Mouse (Mus musculus): Measurements from ENCODE around the gene Bola1. TPM values are rescaled to one million over a fixed set of nuclear protein-coding genes. Genes with fewer than 3 reads are reported as not detected.
"Not testable (repeated sequence)": the region's sequence is repeated elsewhere in the genome, so short reads cannot be mapped to it uniquely, and the experiment has no call there.

Bola1 gene
- total and polyA plus RNA-seq, 3 experiments = 22.6 to 36.0 (median 28.7) TPM

DNA sequence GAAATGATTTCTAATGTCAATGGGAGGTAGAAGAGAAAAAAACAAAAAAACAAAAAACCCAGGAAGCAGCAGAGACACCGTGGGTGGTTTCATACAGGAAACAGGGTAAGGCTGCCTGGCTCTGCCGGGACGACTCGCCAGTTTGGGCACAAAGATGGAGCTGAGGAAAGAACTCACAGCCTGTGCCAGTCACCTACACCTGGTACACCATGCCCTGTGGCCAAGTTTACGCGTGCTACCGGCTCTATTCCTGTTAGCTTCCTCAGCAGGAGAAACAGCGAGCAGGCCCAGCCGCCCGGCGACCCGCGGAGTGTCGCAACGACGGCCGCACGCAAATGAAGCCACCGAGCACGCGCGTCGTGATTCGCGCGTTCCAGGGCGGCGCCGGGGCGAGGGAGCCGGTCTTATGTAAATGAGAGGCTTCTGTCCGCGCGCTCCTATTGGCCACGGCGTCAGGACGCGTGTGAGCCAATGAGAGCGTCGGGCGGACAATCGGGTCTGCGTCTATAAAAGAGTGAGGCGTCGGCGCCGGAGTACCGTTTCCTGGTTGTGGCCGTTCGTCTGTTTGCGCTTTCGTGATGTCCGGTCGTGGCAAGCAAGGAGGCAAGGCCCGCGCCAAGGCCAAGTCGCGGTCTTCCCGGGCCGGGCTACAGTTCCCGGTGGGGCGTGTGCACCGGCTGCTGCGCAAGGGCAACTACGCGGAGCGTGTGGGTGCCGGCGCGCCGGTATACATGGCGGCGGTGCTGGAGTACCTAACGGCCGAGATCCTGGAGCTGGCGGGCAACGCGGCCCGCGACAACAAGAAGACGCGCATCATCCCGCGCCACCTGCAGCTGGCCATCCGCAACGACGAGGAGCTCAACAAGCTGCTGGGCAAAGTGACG is 25.7 kb upstream of the Bola1 start, which contains the start of gene Hist2h2aa1:
Gene Hist2h2aa1, plus strand, starts transcription at position 495 of the 884 bp plus-strand sequence.
- H3K79me2 ChIP-seq (replicated peaks; ENCODE audit: control insufficient read depth, insufficient read depth, low read length); H3K27me3 ChIP-seq (ENCODE audit: control insufficient read depth, insufficient read depth, low read length); H3K36me3 ChIP-seq (ENCODE audit: control insufficient read depth, insufficient read depth, low read length); intact Hi-C loops (cut with DNase I); H3K4me1 ChIP-seq (ENCODE audit: control insufficient read depth, insufficient read depth, low read length): not testable (repeated sequence)
- peak within 1 kb of the TSS; percentile 100 for H3K27ac ChIP-seq
- peak; percentile 92 to 93 for DNase-seq
- peak within 1 kb of the TSS; percentile 87 for H3K4me3 ChIP-seq
- peak within 1 kb of the TSS; percentile 93 for H3K9ac ChIP-seq (ENCODE audit: low read depth, low read length)
- TF ChIP-seq EP300 (IDR thresholded peaks at IDR 0.05; ENCODE audit: insufficient read depth, low read depth, low read length) (peak; percentile 39; the same call in 1 of the 2 replicates), POLR2A (IDR thresholded peaks at IDR 0.05; ENCODE audit: insufficient read depth, low read depth, low read length) (peak; percentile 91)
- under 1% methylated on average over 41 of the region's 88 CpGs for WGBS

DNA sequence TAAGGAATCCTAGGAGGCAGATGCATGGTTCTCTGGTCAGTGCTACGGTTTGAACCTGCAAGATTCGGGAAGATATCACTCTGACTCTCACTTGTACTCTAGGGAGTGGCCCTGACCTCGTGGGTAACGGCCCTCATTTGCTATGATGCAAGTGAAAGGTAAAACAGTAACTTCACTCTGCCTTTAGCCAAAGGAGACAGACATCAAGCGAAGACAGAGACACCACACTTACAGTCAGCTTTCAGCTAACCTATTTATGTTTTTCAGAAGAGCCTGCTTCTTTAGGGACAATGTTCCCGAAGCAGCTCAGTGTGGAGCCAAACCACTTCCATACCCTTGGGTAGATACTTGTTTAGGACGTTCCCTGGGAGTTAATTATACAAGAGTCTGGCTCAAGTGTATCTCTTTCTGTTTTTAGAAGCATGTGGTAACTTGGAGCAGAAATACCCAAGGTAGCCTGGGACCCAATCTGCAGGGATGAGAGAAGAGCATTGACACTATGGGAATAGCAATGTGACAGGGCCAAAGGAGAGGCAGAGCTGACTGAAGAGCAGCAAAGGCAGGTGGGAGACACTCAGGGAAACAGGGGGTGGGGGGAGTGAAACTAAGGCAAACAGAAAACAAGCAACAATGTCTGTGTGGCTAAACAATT is 24.5 kb upstream of the Bola1 start:
- no peaks in the 10 kb centered on the region for H3K79me2 ChIP-seq (replicated peaks; ENCODE audit: control insufficient read depth, insufficient read depth, low read length)
- H3K9ac ChIP-seq (ENCODE audit: low read depth, low read length) = peak overlapping the region; percentile 72
- H3K27me3 ChIP-seq (ENCODE audit: control insufficient read depth, insufficient read depth, low read length) = no peaks in the 10 kb centered on the region
- intact Hi-C loops (cut with DNase I) = loop anchor here (2.0 kb wide), 1 partner anchor 19 kb away; the partner anchor contains the start of gene Hist2h4
- H3K36me3 ChIP-seq (ENCODE audit: control insufficient read depth, insufficient read depth, low read length) = peaks cover 10% of the 10 kb centered on the region
- WGBS = 66% methylated on average over 7 of the region's 7 CpGs
- H3K4me1 ChIP-seq (ENCODE audit: control insufficient read depth, insufficient read depth, low read length) = peaks cover 9% of the 10 kb centered on the region
- no peak overlapping the region; the same call in none of the 2 replicates for H3K4me3 ChIP-seq
- H3K27ac ChIP-seq = peak overlapping the region; percentile 100
- peak in 1 of 2 experiments; percentile 24 for DNase-seq
- no peak for TF ChIP-seq EP300 (IDR thresholded peaks at IDR 0.05; ENCODE audit: insufficient read depth, low read depth, low read length)
- TF ChIP-seq POLR2A (IDR thresholded peaks at IDR 0.05; ENCODE audit: insufficient read depth, low read depth, low read length) = peak; percentile 10; the same call in 1 of the 2 replicates

DNA sequence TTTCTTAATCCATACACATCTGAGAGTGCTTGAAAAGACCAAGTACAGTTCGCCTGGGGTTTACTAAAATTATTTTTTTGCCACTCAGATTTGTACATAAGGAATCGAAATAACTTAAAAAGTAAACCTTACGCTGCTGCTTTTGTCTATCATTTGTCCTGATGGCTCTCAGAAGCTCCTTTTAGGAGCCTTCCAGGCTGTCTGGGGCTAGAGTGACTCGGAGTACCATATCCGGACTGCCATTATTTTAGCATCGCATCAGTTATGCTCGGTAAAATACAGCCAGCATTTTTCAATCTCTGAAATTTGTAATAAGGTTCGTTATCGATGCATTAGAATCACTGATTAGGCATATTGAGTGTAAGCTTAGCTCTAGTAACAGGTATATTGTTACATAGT is 21.3 kb upstream of the Bola1 start:
- Histone ChIP-seq H3K4me1 (ENCODE audit: control insufficient read depth, insufficient read depth, low read length) (peaks cover 9% of the 10 kb centered on the region), H3K79me2 (replicated peaks; ENCODE audit: control insufficient read depth, insufficient read depth, low read length) (no peaks in the 10 kb centered on the region), H3K27ac (peak overlapping the region; percentile 89), H3K27me3 (ENCODE audit: control insufficient read depth, insufficient read depth, low read length) (no peaks in the 10 kb centered on the region), H3K4me3 (peak overlapping the region; percentile 44), H3K9ac (ENCODE audit: low read depth, low read length) (no peak overlapping the region), H3K36me3 (ENCODE audit: control insufficient read depth, insufficient read depth, low read length) (peaks cover 8% of the 10 kb centered on the region)
- no peak for DNase-seq
- TF ChIP-seq POLR2A (IDR thresholded peaks at IDR 0.05; ENCODE audit: insufficient read depth, low read depth, low read length) (no peak), CTCF (IDR thresholded peaks at IDR 0.05) (no peak), EP300 (IDR thresholded peaks at IDR 0.05; ENCODE audit: insufficient read depth, low read depth, low read length) (no peak)
- intact Hi-C loops (cut with DNase I) = no loop called here
- WGBS = 79% methylated on average over 9 of the region's 9 CpGs

DNA sequence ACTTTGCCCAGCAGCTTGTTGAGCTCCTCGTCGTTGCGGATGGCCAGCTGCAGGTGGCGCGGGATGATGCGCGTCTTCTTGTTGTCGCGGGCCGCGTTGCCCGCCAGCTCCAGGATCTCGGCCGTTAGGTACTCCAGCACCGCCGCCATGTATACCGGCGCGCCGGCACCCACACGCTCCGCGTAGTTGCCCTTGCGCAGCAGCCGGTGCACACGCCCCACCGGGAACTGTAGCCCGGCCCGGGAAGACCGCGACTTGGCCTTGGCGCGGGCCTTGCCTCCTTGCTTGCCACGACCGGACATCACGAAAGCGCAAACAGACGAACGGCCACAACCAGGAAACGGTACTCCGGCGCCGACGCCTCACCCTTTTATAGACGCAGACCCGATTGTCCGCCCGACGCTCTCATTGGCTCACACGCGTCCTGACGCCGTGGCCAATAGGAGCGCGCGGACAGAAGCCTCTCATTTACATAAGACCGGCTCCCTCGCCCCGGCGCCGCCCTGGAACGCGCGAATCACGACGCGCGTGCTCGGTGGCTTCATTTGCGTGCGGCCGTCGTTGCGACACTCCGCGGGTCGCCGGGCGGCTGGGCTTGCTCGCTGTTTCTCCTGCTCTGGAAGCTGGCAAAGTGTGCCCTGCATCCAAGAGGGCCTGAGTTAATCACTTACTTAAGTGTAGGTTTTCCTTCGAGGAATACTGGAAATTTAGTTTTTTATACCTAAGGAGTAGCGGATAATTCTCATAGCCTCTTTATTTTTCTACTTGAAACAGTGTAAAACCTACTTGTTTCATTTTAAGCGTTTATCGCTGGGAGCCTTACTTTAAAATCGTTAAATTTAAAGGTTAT is 20.7 kb upstream of the Bola1 start, which contains the start of gene Hist2h2aa2:
Gene Hist2h2aa2, minus strand, starts transcription at position 328 of the 850 bp plus-strand sequence.
- H3K4me3 ChIP-seq = peak within 1 kb of the TSS; percentile 60
- H3K4me1 ChIP-seq (ENCODE audit: control insufficient read depth, insufficient read depth, low read length); intact Hi-C loops (cut with DNase I); H3K36me3 ChIP-seq (ENCODE audit: control insufficient read depth, insufficient read depth, low read length); H3K27me3 ChIP-seq (ENCODE audit: control insufficient read depth, insufficient read depth, low read length); H3K79me2 ChIP-seq (replicated peaks; ENCODE audit: control insufficient read depth, insufficient read depth, low read length): not testable (repeated sequence)
- DNase-seq = peak; percentile 97
- TF ChIP-seq POLR2A (IDR thresholded peaks at IDR 0.05; ENCODE audit: insufficient read depth, low read depth, low read length) = peak; percentile 84
- H3K9ac ChIP-seq (ENCODE audit: low read depth, low read length) = peak within 1 kb of the TSS; percentile 72
- H3K27ac ChIP-seq = peak within 1 kb of the TSS; percentile 89
- WGBS = 3% methylated on average over 25 of the region's 85 CpGs

DNA sequence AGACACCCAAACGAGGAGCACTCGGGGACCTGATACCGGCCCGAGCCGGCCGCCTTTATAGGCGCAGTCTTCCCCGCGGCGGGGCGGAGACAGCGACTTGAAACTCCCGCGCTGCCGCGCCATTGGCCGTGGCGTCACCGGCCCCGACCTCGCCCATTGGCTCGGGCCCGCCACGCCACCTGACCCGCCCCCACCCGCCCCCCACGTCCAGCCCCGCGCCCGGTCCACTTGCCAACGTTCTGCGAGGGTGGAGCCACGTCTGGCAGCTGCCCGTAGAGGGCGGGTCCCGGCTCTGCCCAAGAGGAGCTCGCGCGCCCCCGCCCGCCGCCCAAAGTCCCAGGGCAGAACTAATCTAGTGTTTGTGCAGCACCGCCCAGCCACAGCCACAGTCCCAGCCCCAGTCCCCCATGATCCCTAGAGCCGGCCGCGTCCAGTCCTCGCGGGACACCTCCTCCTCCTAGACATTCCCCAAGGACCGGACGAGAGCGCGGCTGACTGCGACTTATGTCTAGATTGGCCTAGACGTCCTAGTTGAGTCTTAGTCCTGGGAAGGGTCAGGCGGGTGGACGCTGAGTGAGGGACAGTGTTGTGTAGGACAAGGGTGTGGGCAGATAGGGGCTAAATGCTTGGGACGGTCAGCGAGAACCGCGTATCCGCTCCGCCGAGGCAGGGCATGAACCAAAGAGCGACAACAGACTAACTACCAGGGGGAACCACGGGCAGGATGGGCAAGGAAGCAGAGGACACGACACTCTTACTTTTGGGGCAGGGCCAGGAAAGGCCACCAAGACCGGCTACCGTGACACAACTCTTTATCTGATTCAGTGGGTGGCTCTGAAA is 19.7 kb upstream of the Bola1 start, which contains the start of gene Hist2h3c2:
Gene Hist2h3c2, minus strand, starts transcription at position 174 of the 840 bp plus-strand sequence.
- H3K27me3 ChIP-seq (ENCODE audit: control insufficient read depth, insufficient read depth, low read length); H3K36me3 ChIP-seq (ENCODE audit: control insufficient read depth, insufficient read depth, low read length); H3K79me2 ChIP-seq (replicated peaks; ENCODE audit: control insufficient read depth, insufficient read depth, low read length); intact Hi-C loops (cut with DNase I); H3K4me1 ChIP-seq (ENCODE audit: control insufficient read depth, insufficient read depth, low read length): not testable (repeated sequence)
- peak within 1 kb of the TSS; percentile 82 for H3K27ac ChIP-seq
- H3K4me3 ChIP-seq = peak within 1 kb of the TSS; percentile 60
- H3K9ac ChIP-seq (ENCODE audit: low read depth, low read length) = peak within 1 kb of the TSS; percentile 72
- peak; percentile 67 to 80 for DNase-seq
- under 1% methylated on average over 18 of the region's 68 CpGs for WGBS

Measured in heart, adult 2 months (tissue).